Mouse (Mus musculus): ENCODE data around the gene Lmln. TPM values are rescaled to one million over a fixed set of nuclear protein-coding genes. Genes with fewer than 3 reads are reported as not detected.

Gene Lmln
- total and polyA plus RNA-seq, 3 experiments, result 2.0 to 3.8 TPM; not detected in 1

DNA sequence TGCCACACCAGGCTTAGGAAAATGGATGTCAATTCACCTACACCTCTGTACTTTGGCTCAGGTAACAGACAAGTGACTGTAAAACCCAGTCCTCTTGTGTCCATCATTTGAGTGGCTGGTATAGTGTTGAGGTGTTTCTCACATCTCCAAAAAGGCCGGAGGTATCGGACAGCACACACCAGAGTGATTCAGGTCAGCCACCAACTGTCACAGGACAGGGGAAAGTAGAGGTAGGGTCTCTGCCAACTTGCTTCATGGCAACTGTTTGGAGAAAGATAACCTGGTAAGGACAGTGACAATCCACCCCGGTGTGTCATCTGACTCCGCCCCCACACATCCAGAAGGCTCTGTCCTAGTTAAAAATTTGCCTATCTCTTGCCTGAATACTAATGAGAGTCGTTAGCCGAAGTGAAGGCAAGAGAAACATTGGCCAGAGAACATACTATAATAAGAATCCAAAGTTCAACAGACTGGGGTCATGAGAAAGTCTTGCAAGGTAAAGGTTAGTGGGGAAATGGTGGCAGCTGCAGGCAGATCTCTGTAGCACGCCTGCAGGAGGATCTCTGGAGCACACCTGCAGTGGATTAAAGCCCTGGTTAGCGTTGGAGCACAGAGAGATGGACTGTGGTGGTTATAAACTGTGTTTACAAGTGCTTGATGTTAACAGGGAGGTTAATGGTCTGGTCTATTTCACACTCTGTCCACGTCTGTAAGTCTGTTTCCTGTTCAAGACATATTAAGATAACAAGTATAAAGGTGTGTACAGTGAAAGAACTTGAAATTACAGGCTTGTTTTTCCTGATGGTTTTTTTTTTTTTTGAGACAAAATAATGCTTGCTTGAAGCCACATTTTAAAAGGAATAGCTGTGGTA, 108.6 kb downstream of the Lmln start:
- Histone ChIP-seq H3K27ac (ENCODE audit: control insufficient read depth, low read depth, low read length) (no peak overlapping the region), H3K4me3 (ENCODE audit: control insufficient read depth in 1 of 2, insufficient read depth in 1 of 2, low read depth in 2 of 2, low read length in 2 of 2) (no peak overlapping the region), H3K27me3 (ENCODE audit: control insufficient read depth in 1 of 2, insufficient read depth in 2 of 2, low read length in 2 of 2) (no peaks in the 10 kb centered on the region), H3K9me3 (replicated peaks; ENCODE audit: insufficient read depth, low read length) (no peaks in the 10 kb centered on the region), H3K79me2 (ENCODE audit: control insufficient read depth, insufficient read depth, low read length, poor library complexity) (no peaks in the 10 kb centered on the region), H3K9ac (ENCODE audit: control insufficient read depth, low read depth, low read length, poor library complexity, severe bottlenecking) (no peak overlapping the region), H3K36me3 (ENCODE audit: control insufficient read depth in 1 of 2, insufficient read depth in 2 of 2, low read length in 2 of 2) (no peaks in the 10 kb centered on the region), H3K4me1 (ENCODE audit: control insufficient read depth in 1 of 2, insufficient read depth in 2 of 2, low read length in 2 of 2) (peaks cover 0 to 4% of the 10 kb centered on the region in 2 experiments)
- no peak for DNase-seq (ENCODE audit: low read depth, low spot score)
- peak; percentile 42; the same call in 1 of the 2 replicates for TF ChIP-seq GATA1 (IDR thresholded peaks at IDR 0.05; ENCODE audit: low read depth, low read length)
- no peak for TF ChIP-seq MYB (IDR thresholded peaks at IDR 0.05; ENCODE audit: low read depth, low read length)
- no peak for TF ChIP-seq CHD1 (IDR thresholded peaks at IDR 0.05; ENCODE audit: low read depth, low read length)

DNA sequence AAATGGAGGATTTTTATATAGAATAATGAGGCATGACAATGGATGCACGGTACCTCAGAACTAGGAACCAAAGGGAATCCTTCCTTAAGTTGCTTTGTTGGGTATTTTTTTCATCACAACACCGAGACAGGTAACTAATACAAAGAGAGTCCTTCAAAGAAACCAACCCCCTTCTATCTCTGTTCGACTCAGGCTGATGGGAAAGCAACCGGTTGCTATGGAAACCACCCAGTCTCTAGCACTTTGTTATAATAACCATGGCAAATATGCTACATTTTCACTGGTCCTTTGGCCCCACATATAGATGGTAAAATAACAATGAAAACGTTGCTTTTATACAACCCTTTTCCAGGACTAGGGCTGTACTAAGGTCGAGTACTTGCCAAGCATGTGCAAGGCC, 109.5 kb downstream of the Lmln start:
- TF ChIP-seq MYB (IDR thresholded peaks at IDR 0.05; ENCODE audit: low read depth, low read length), result no peak

DNA sequence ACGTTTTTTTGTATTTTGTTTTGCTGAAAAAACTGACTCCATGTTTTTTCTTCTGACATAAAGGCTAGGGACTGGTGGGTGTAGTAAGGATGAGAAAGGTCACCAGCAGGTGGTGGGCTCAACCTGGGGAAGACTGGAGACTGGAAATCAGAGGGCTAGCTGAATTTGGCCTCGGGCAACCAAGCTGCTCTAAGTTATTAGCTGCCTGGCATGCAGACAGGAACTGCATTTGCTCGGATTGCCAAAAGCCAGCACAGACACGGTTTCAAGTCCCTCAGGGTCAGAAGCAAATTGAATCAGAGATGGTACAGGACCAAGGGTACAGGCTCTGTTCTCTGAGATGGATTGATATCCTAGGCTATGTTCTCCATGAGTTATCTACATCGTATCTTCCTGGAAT, 110.8 kb downstream of the Lmln start:
- peaks cover 0 to 2% of the 10 kb centered on the region in 2 experiments; a peak in 2 of 4 replicates for H3K36me3 ChIP-seq (ENCODE audit: control insufficient read depth in 1 of 2, insufficient read depth in 2 of 2, low read length in 2 of 2)
- no peaks in the 10 kb centered on the region for H3K9me3 ChIP-seq (replicated peaks; ENCODE audit: insufficient read depth, low read length)
- no peak overlapping the region for H3K27ac ChIP-seq (ENCODE audit: control insufficient read depth, low read depth, low read length)
- no peaks in the 10 kb centered on the region for H3K27me3 ChIP-seq (ENCODE audit: control insufficient read depth in 1 of 2, insufficient read depth in 2 of 2, low read length in 2 of 2)
- H3K9ac ChIP-seq (ENCODE audit: control insufficient read depth, low read depth, low read length, poor library complexity, severe bottlenecking), result no peak overlapping the region
- H3K4me1 ChIP-seq (ENCODE audit: control insufficient read depth in 1 of 2, insufficient read depth in 2 of 2, low read length in 2 of 2), result peaks cover 0 to 6% of the 10 kb centered on the region in 2 experiments
- DNase-seq (ENCODE audit: low read depth, low spot score), result no peak
- no peaks in the 10 kb centered on the region for H3K79me2 ChIP-seq (ENCODE audit: control insufficient read depth, insufficient read depth, low read length, poor library complexity)
- TF ChIP-seq SIN3A (IDR thresholded peaks at IDR 0.05; ENCODE audit: low read length) (no peak), ELF1 (IDR thresholded peaks at IDR 0.05; ENCODE audit: low read depth, low read length) (no peak), BHLHE40 (IDR thresholded peaks at IDR 0.05; ENCODE audit: borderline replicate concordance, low read depth, low read length) (no peak), POLR2AphosphoS5 (IDR thresholded peaks at IDR 0.05; ENCODE audit: borderline replicate concordance, low read depth, low read length) (no peak), GABPA (IDR thresholded peaks at IDR 0.05; ENCODE audit: low read depth, low read length) (no peak), SMC3 (IDR thresholded peaks at IDR 0.05; ENCODE audit: low read depth, low read length) (no peak), HCFC1 (IDR thresholded peaks at IDR 0.05; ENCODE audit: low read depth, low read length) (no peak), CTCF (IDR thresholded peaks at IDR 0.05 in 2 of 3, conservative IDR thresholded peaks at IDR 0.05 in 1 of 3; ENCODE audit: control insufficient read depth in 1 of 3, insufficient read depth in 1 of 3, low read depth in 2 of 3, low read length in 3 of 3, poor library complexity in 1 of 3, severe bottlenecking in 1 of 3) (no peak), EP300 (IDR thresholded peaks at IDR 0.05; ENCODE audit: low read depth in 1 of 2, low read length in 2 of 2) (no peak), NELFE (IDR thresholded peaks at IDR 0.05; ENCODE audit: low read depth, low read length) (no peak), NRF1 (IDR thresholded peaks at IDR 0.05; ENCODE audit: insufficient read depth, low read depth, low read length, poor library complexity, severe bottlenecking) (no peak), MAX (IDR thresholded peaks at IDR 0.05; ENCODE audit: low read length) (no peak), USF2 (IDR thresholded peaks at IDR 0.05; ENCODE audit: borderline replicate concordance in 1 of 2, insufficient read depth in 1 of 2, low read depth in 1 of 2, low read length in 2 of 2) (no peak), ZNF384 (IDR thresholded peaks at IDR 0.05; ENCODE audit: low read depth, low read length) (no peak), MYB (IDR thresholded peaks at IDR 0.05; ENCODE audit: low read depth, low read length) (no peak)
- no peak overlapping the region for H3K4me3 ChIP-seq (ENCODE audit: control insufficient read depth in 1 of 2, insufficient read depth in 1 of 2, low read depth in 2 of 2, low read length in 2 of 2)

More for the DNA sequence above, 109.5 kb downstream of the Lmln start:
- Histone ChIP-seq H3K36me3 (ENCODE audit: control insufficient read depth in 1 of 2, insufficient read depth in 2 of 2, low read length in 2 of 2) (no peaks in the 10 kb centered on the region), H3K79me2 (ENCODE audit: control insufficient read depth, insufficient read depth, low read length, poor library complexity) (no peaks in the 10 kb centered on the region), H3K27ac (ENCODE audit: control insufficient read depth, low read depth, low read length) (no peak overlapping the region), H3K27me3 (ENCODE audit: control insufficient read depth in 1 of 2, insufficient read depth in 2 of 2, low read length in 2 of 2) (no peaks in the 10 kb centered on the region), H3K9me3 (replicated peaks; ENCODE audit: insufficient read depth, low read length) (no peaks in the 10 kb centered on the region), H3K4me3 (ENCODE audit: control insufficient read depth in 1 of 2, insufficient read depth in 1 of 2, low read depth in 2 of 2, low read length in 2 of 2) (no peak overlapping the region), H3K4me1 (ENCODE audit: control insufficient read depth in 1 of 2, insufficient read depth in 2 of 2, low read length in 2 of 2) (peaks cover 0 to 4% of the 10 kb centered on the region in 2 experiments), H3K9ac (ENCODE audit: control insufficient read depth, low read depth, low read length, poor library complexity, severe bottlenecking) (no peak overlapping the region)
- DNase-seq (ENCODE audit: low read depth, low spot score), result no peak
